Mouse (Mus musculus): ENCODE data around the gene Ttll12. TPM values are rescaled to one million over a fixed set of nuclear protein-coding genes. Genes with fewer than 3 reads are reported as not detected.
A peak's percentile ranks its signal among the peaks of the same experiment; 100 is the strongest.

Gene Ttll12
- polyA plus RNA-seq (2012; ENCODE audit: insufficient read depth, insufficient read length, low replicate concordance, missing spikeins), result not detected in 2 replicates

DNA sequence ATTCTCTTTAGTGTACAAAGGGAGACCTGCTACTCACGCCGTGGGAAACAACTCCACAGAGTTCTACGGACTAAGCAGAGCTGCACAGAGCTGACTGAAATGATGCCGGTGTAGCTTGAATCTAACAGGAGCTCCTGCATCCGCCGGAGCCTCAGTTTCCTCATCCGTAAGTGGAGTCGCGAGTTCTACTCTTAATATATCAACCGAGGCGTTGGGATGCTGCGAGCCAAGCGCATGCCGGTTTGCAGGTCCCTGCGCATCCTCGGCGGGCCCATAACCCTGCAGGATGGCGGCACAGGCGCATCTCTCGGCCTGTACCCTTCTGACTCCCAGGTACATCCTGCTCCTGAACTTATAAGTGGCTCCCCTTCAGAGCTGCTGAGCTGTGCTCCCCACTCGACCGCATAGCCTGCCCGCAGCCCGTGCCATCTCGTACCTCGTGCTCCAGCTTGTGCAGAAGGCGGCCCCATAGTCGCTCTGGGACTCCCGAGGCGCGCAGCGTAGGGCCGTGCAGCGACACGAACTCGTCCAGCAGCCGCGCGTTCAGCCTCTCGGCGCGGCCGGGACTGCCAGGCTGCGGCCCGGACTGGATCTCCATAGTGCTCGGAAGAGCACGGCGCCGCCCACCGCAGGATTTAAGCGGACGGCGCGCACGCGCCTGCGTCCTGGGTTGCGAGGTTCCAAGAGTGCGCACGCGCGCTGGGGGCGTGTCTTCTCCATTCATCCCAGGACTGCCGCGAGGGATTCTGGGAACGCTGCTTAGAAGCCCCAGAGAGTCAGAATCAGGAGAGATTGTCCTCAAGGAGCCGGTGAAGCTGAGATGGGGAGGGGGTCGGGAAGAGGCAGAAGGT lies at the start of gene Ttll12:
Ttll12 (minus strand) TSS at position 645 of the 851 bp plus-strand sequence.
- H3K27ac ChIP-seq (ENCODE audit: insufficient read depth, low read depth, low read length), result no peak within 1 kb of the TSS
- peak within 1 kb of the TSS; percentile 96 for H3K4me3 ChIP-seq (ENCODE audit: insufficient read depth, low read depth, low read length)
- peak; percentile 74 for TF ChIP-seq POLR2A (IDR thresholded peaks at IDR 0.05; ENCODE audit: insufficient read depth, low read depth, low read length)
- no peak; the same call in 1 of the 2 replicates for TF ChIP-seq CTCF (IDR thresholded peaks at IDR 0.05; ENCODE audit: insufficient read depth, low read depth, low read length)
- under 1% methylated on average over 68 of the region's 68 CpGs for WGBS
- peaks cover 21% of the 10 kb centered on the region for H3K4me1 ChIP-seq (ENCODE audit: control insufficient read depth, insufficient read depth, low read length)

DNA sequence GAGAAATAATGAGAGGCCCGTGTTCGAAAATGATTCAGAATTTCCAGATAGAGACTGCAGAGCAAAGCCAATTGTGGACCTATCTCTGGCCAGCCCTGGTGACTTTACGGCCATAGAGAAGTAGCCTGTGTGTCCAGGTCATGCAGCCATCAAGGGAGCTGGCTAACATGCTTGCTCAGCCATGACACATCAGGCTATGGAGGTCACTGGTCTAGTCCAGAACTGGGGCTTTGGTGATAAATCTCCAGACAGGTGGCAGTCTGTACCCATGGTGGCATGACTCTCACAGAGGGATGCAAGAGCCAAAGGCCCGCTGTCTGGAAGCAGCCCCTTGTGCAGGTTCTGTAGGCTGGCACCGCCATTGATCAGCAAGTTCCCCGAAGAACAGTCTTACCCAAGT lies 47.6 kb upstream of the Ttll12 start:
- TF ChIP-seq POLR2A (IDR thresholded peaks at IDR 0.05; ENCODE audit: insufficient read depth, low read depth, low read length) (no peak), CTCF (IDR thresholded peaks at IDR 0.05; ENCODE audit: insufficient read depth, low read depth, low read length) (no peak)
- WGBS, result 93% methylated on average over 6 of the region's 6 CpGs
- no peak overlapping the region for H3K4me3 ChIP-seq (ENCODE audit: insufficient read depth, low read depth, low read length)

DNA sequence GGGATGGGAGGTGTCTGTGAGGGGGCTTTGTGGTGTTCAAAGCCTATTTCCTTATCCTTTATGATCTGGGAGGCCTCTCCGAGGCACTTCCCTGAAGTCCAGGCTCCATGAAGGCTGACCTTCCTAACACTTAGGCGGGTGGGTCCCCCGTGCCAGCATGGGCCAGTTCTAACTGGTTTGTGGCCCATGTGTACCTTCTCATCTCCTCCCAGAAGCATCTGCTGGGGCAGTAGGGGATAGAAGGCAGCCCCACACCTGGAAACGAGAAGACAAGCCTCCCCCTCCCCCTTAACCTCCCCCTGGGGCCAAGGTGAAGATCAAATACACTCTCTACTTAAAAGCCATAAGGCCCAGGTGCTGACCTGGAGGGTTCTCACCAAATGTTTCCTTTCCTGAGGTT lies 45.3 kb upstream of the Ttll12 start:
- 78% methylated on average over 4 of the region's 4 CpGs for WGBS
- Histone ChIP-seq H3K4me1 (ENCODE audit: control insufficient read depth, insufficient read depth, low read length) (0 out of 2 replicates have a peak, but pooled peaks cover 1% of the 10 kb centered on the region), H3K27ac (ENCODE audit: insufficient read depth, low read depth, low read length) (no peak overlapping the region), H3K4me3 (ENCODE audit: insufficient read depth, low read depth, low read length) (no peak overlapping the region)
- no peak for TF ChIP-seq POLR2A (IDR thresholded peaks at IDR 0.05; ENCODE audit: insufficient read depth, low read depth, low read length)

More for the DNA sequence above, 47.6 kb upstream of the Ttll12 start:
- Histone ChIP-seq H3K4me1 (ENCODE audit: control insufficient read depth, insufficient read depth, low read length) (no peaks in the 10 kb centered on the region), H3K27ac (ENCODE audit: insufficient read depth, low read depth, low read length) (no peak overlapping the region)

DNA sequence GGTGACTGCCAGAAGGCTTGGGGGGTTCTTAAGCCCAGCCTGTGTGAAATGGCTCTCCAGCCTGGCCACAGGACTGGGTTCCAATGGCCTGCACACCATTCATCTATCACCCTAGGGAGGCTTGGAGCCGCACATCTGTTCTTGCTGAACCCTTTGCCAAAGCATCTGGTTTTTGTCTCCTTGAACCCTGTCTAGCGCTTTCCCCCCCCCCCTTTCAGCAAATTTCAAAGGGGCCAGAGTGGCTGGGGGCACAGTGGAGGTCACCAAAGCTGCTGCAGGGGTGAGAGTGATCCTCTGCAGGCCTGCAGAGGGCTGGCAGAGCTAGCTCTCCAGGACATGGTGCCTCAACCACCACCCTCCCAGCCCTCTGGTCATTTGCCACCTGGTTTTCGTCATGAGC lies 44.2 kb upstream of the Ttll12 start:
- WGBS, result 87% methylated on average over 3 of the region's 3 CpGs
- no peak overlapping the region for H3K27ac ChIP-seq (ENCODE audit: insufficient read depth, low read depth, low read length)
- no peak for TF ChIP-seq CTCF (IDR thresholded peaks at IDR 0.05; ENCODE audit: insufficient read depth, low read depth, low read length)
- no peak for TF ChIP-seq POLR2A (IDR thresholded peaks at IDR 0.05; ENCODE audit: insufficient read depth, low read depth, low read length)
- H3K4me3 ChIP-seq (ENCODE audit: insufficient read depth, low read depth, low read length), result no peak overlapping the region
- 0 out of 2 replicates have a peak, but pooled peaks cover 3% of the 10 kb centered on the region for H3K4me1 ChIP-seq (ENCODE audit: control insufficient read depth, insufficient read depth, low read length)

DNA sequence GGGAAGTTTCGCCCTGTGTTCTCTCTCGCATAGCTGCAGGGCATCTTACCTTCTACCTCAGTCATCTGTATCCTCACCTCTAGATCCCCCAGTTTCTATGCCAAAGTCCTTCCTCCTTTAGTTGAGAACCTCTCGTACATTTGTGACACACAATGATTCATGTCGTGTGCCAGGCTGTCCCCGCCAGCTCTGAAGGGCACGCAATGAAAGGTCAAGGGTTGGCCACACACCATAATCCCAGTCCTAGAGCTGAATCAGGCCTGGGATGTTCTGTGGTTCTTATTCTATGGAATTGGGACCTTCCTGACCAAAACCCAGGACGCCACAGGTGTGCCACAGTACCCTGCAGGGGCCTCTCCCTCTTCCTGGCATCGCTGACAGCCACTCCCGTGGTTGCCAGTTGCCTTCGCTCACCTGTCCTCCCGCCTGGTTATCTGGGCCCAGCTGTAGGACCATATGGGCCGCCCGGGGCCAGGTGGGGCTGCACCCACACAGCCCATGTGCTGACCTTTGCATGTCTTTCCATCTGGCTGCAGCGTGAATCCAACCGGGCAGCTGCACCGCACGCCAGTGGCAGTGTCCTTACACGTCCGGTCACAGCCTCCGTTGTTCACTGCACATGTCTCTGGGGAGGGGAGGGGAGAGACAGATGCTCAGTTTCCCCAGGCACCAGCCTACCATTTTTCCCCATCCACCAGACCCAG lies 43.4 kb upstream of the Ttll12 start:
- 0 out of 2 replicates have a peak, but pooled peaks cover 3% of the 10 kb centered on the region for H3K4me1 ChIP-seq (ENCODE audit: control insufficient read depth, insufficient read depth, low read length)
- WGBS, result 91% methylated on average over 20 of the region's 20 CpGs
- no peak for TF ChIP-seq CTCF (IDR thresholded peaks at IDR 0.05; ENCODE audit: insufficient read depth, low read depth, low read length)
- TF ChIP-seq POLR2A (IDR thresholded peaks at IDR 0.05; ENCODE audit: insufficient read depth, low read depth, low read length), result no peak
- H3K4me3 ChIP-seq (ENCODE audit: insufficient read depth, low read depth, low read length), result no peak overlapping the region
- H3K27ac ChIP-seq (ENCODE audit: insufficient read depth, low read depth, low read length), result no peak overlapping the region

DNA sequence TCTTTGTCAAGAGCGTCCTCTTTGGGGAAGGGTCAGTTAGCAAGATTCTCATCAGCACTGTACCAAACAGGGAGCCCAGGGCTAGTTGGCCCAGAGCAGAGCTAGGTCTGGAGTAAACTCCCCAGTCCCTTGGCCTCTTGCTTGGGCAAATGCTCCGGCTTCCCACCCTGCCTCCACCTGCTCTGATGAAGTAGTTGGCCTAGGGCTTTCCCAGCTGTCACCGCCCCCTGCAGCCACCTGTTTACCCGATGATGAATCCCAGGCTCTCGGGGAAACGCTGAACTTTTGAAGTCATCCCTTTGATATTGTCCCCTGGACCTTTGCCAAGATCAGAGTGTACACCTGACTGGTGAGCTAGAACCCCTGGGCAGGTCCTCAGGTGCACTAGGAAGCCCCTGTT lies 41.8 kb upstream of the Ttll12 start:
- 0 out of 2 replicates have a peak, but pooled peaks cover 3% of the 10 kb centered on the region for H3K4me1 ChIP-seq (ENCODE audit: control insufficient read depth, insufficient read depth, low read length)
- H3K4me3 ChIP-seq (ENCODE audit: insufficient read depth, low read depth, low read length), result no peak overlapping the region
- 88% methylated on average over 6 of the region's 6 CpGs for WGBS
- TF ChIP-seq CTCF (IDR thresholded peaks at IDR 0.05; ENCODE audit: insufficient read depth, low read depth, low read length), result no peak
- no peak for TF ChIP-seq POLR2A (IDR thresholded peaks at IDR 0.05; ENCODE audit: insufficient read depth, low read depth, low read length)
- H3K27ac ChIP-seq (ENCODE audit: insufficient read depth, low read depth, low read length), result no peak overlapping the region

DNA sequence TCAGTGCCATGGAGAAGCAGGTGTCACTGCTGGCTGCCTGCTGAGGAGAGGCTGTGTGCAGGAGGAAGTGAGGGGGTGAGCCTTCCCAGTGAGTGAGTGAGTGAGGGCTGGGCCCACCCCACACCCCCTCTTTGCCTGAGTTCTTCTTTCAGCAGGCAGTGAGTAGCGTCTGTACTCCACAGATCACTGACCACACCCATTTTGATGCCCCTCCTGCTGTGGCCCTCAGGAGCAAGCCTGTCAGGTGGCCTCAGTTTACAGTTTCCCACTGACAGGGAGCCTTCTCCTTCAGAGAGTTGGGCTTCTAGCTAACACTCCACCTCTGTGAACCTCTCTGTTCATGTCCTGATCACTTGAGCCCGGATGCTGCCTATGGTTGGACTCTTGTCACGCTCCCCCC lies 40.3 kb upstream of the Ttll12 start:
- H3K4me3 ChIP-seq (ENCODE audit: insufficient read depth, low read depth, low read length), result no peak overlapping the region
- no peak overlapping the region for H3K27ac ChIP-seq (ENCODE audit: insufficient read depth, low read depth, low read length)
- WGBS, result 76% methylated on average over 3 of the region's 3 CpGs
- H3K4me1 ChIP-seq (ENCODE audit: control insufficient read depth, insufficient read depth, low read length), result 0 out of 2 replicates have a peak, but pooled peaks cover 3% of the 10 kb centered on the region
- TF ChIP-seq CTCF (IDR thresholded peaks at IDR 0.05; ENCODE audit: insufficient read depth, low read depth, low read length), result no peak
- TF ChIP-seq POLR2A (IDR thresholded peaks at IDR 0.05; ENCODE audit: insufficient read depth, low read depth, low read length), result no peak

DNA sequence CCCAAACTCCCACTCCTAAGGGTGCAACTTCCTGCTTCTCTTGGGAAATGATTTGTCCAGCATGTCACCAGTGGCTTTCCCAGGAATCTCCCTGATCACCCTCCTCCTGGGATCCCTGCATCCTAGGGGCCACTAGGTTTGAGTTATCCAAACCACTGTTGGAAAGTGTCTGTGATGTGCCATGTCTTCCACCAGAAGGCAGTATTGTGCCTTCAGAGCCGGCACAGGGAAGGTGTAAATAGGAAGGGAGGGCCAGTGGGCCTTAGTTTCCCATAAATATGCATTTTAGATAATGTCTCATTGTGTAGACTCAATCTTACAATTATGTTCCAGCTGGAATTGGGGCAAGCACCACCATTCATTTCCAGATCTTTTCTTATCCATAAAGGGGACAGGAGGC lies 39.1 kb upstream of the Ttll12 start:
- Histone ChIP-seq H3K4me1 (ENCODE audit: control insufficient read depth, insufficient read depth, low read length) (0 out of 2 replicates have a peak, but pooled peaks cover 3% of the 10 kb centered on the region), H3K27ac (ENCODE audit: insufficient read depth, low read depth, low read length) (no peak overlapping the region), H3K4me3 (ENCODE audit: insufficient read depth, low read depth, low read length) (no peak overlapping the region)
- WGBS, result 13% methylated on average over 1 of the region's 1 CpGs
- no peak for TF ChIP-seq CTCF (IDR thresholded peaks at IDR 0.05; ENCODE audit: insufficient read depth, low read depth, low read length)
- no peak for TF ChIP-seq POLR2A (IDR thresholded peaks at IDR 0.05; ENCODE audit: insufficient read depth, low read depth, low read length)

DNA sequence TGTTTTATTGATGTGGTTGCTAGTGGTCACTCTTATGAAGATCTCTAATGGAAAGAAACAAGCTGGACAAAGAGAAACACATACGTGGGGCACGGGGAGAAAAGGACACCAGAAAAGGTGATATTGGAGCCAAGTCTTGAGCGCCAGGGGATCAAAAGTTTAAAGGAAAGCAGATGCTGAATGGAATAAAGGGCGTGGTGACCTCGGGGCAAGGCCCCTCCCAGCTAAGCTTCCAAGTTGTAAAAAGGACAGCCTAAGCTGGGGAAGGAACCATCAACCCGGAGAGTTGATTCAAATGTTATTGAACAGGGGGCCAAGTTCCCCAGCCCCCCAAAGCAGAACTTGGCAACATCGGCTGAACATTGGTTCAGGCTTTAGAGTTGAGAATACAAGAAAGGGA lies 36.1 kb upstream of the Ttll12 start:
- 90% methylated on average over 7 of the region's 7 CpGs for WGBS
- no peak overlapping the region for H3K27ac ChIP-seq (ENCODE audit: insufficient read depth, low read depth, low read length)
- H3K4me1 ChIP-seq (ENCODE audit: control insufficient read depth, insufficient read depth, low read length), result 0 out of 2 replicates have a peak, but pooled peaks cover 3% of the 10 kb centered on the region
- no peak for TF ChIP-seq POLR2A (IDR thresholded peaks at IDR 0.05; ENCODE audit: insufficient read depth, low read depth, low read length)
- TF ChIP-seq CTCF (IDR thresholded peaks at IDR 0.05; ENCODE audit: insufficient read depth, low read depth, low read length), result no peak
- H3K4me3 ChIP-seq (ENCODE audit: insufficient read depth, low read depth, low read length), result no peak overlapping the region

All from olfactory bulb, adult 2 months (tissue).